Mouse (Mus musculus): Measurements from ENCODE around the gene Copz2.
A peak's percentile ranks its signal among the peaks of the same experiment; 100 is the strongest.

The Copz2 gene

DNA sequence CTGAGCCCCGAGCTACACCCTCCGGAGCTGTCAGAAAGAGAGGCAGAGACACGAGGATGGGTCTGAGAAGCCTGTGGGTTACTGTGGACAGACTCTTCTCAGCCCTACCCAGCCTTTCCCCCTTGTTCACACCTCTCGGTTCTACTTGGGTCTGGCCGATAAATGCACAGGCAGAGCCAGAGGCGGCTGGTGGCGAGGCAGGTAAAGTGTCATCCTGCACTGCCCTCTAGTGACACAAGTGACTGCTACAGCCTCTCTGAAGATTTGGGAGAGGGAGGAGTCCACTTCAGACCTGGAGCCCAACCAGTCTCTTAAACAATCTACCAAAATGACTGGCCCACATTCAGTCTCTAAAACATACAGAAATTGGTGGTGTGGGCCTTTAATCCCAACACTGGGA is 60.3 kb downstream of the Copz2 start:
- DNase-seq, result peak; percentile 89

All from cerebellum, adult 9-10 months (tissue).